Mouse (Mus musculus) liver, adult 2 months (tissue): ENCODE results near the gene Mllt10. TPM values are rescaled to one million over a fixed set of nuclear protein-coding genes. Genes with fewer than 3 reads are reported as not detected.

Source experiments
- DNase-seq: peaks from one replicate; pipeline ENCODE4 v3.0.0-alpha.2; 2011; ENCODE audit warnings: low read depth, low spot score; ENCODE audit errors: extremely low read depth
- H3K27ac ChIP-seq: fragments of 200-500 bp; replicated peaks from 2 replicates; pipeline ENCODE4 v1.5.1; 2012; ENCODE audit warnings: low read depth, mild to moderate bottlenecking, control low read depth, inconsistent platforms, low read length; ENCODE audit not compliant: insufficient read depth
- H3K27me3 ChIP-seq: fragments of 200-500 bp; 2 replicates; pipeline ENCODE4 v1.6.1; 2012; ENCODE audit warnings: mild to moderate bottlenecking, moderate library complexity, low read length, inconsistent platforms; ENCODE audit not compliant: control insufficient read depth, insufficient read depth
- H3K36me3 ChIP-seq: fragments of 200-500 bp; 2 replicates; pipeline ENCODE4 v1.6.1; 2012; ENCODE audit warnings: low read length, inconsistent platforms; ENCODE audit not compliant: control insufficient read depth, insufficient read depth
- H3K4me1 ChIP-seq: fragments of 200-500 bp; 2 replicates; pipeline ENCODE4 v1.6.1; 2011; ENCODE audit warnings: low read length; ENCODE audit not compliant: control insufficient read depth, insufficient read depth
- H3K4me3 ChIP-seq: fragments of 200-500 bp; 2 replicates; pipeline ENCODE4 v1.5.1; 2011; ENCODE audit warnings: low read depth, mild to moderate bottlenecking, control low read depth, low read length, moderate library complexity; ENCODE audit not compliant: insufficient read depth
- H3K79me2 ChIP-seq: fragments of 200-500 bp; 2 replicates; pipeline ENCODE4 v1.6.1; 2012; ENCODE audit warnings: inconsistent platforms, mild to moderate bottlenecking, low read length, moderate library complexity; ENCODE audit not compliant: control insufficient read depth, insufficient read depth
- H3K9ac ChIP-seq: fragments of 200-500 bp; 2 replicates; pipeline ENCODE4 v1.6.1; 2012; ENCODE audit warnings: low read depth, mild to moderate bottlenecking, control low read depth, inconsistent platforms, low read length
- CTCF ChIP-seq: fragments of 200-500 bp; IDR thresholded peaks from 2 replicates; pipeline ENCODE4 v1.5.1; 2011; ENCODE audit warnings: low read depth, low read length, control low read depth
- POLR2A ChIP-seq: fragments of 200-500 bp; IDR thresholded peaks from 2 replicates; pipeline ENCODE4 v1.6.1; 2011; ENCODE audit warnings: low read length, control low read depth; ENCODE audit not compliant: insufficient read depth; ENCODE audit errors: extremely low read depth
- WGBS: fragments of 180-500 bp; shearing (Covaris S2); methylation state at CpG from one replicate; pipeline ENCODE4 v1.1.7; 2018; 5-methylcytosine and 5-hydroxymethylcytosine counted together
- polyA plus RNA-seq: library from polyadenylated mRNA; depleted of rRNA; stranded (reverse); fragments of >200 nt; gene quantifications from 2 replicates; pipeline ENCODE4 v1.2.3, GENCODE M21; 2012
- total RNA-seq: library from RNA; depleted of rRNA; stranded (reverse); fragments of >200 nt; gene quantifications from 2 replicates; pipeline ENCODE4 v1.2.3, GENCODE M21; 2014

Mllt10 gene
- total and polyA plus RNA-seq, 2 experiments: 16.7 to 18.0 TPM

DNA sequence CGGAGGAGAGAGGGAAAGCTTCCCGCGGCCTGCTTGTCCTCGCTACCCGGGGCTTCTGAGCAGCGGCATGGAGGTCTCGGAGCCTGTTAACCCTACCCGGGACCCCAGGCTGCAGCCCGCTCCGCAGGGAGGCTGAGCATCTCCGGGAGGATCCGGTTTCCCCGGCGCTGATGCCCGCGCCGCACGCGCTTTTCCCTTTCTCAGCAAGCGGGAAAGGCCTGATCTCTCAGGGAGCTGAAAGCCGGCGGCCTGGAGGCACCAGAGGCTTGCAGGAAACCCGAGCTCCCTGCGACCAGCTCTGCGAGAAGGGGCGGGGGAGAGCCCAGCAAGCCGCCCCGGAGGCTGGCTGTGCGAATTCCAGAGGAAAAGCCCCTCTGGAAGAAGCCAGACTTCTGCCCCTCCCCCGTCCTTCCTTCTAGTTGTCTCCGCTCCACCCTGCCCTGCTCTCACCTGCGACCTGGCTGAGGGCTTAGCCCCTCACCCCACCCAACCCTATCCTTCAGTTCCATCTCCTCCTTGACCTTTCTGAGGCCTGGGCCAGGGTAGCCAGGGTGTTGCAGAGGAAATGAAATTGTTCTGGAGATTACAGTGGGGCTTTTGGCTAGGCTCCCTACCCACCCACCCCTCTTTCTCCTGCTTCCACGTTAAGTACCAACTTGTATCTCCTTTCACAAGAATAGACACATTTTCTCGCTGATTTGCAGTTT lies 23.1 kb upstream of the Mllt10 start:
- no peak for DNase-seq
- WGBS: 13% methylated on average over 34 of the region's 34 CpGs
- Histone ChIP-seq H3K4me3 (peak overlapping the region; percentile 56), H3K79me2 (no peaks in the 10 kb centered on the region), H3K27me3 (peaks cover 3% of the 10 kb centered on the region; the same call in 1 of the 2 replicates), H3K36me3 (no peaks in the 10 kb centered on the region), H3K4me1 (0 out of 2 replicates have a peak, but pooled peaks cover under 1% of the 10 kb centered on the region), H3K9ac (peak overlapping the region; percentile 69), H3K27ac (no peak overlapping the region)
- TF ChIP-seq POLR2A: no peak

DNA sequence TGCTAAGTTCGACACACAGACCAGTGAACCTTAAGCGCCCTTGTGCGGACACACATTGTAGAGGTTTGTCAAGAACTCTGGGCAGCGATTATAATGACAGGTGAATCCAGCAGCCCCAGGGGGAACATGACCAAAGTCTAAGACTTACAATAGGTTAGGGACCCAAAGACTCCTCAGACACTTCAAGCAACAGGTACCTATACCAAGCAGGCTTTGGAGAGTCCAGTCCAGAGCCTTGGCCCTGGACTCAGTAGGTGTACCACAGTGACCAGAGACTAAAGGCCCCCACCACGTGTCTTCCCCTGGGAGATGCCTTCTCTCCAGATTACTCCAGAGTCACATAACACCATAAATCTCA lies 22.5 kb upstream of the Mllt10 start:
- H3K27ac ChIP-seq: no peak overlapping the region
- H3K36me3 ChIP-seq: no peaks in the 10 kb centered on the region
- no peak for DNase-seq
- H3K79me2 ChIP-seq: no peaks in the 10 kb centered on the region
- TF ChIP-seq POLR2A: no peak
- TF ChIP-seq CTCF: no peak
- no peak overlapping the region for H3K9ac ChIP-seq
- H3K4me3 ChIP-seq: no peak overlapping the region
- no peaks in the 10 kb centered on the region for H3K4me1 ChIP-seq
- H3K27me3 ChIP-seq: peaks cover 3% of the 10 kb centered on the region; the same call in 1 of the 2 replicates
- 94% methylated on average over 5 of the region's 5 CpGs for WGBS

DNA sequence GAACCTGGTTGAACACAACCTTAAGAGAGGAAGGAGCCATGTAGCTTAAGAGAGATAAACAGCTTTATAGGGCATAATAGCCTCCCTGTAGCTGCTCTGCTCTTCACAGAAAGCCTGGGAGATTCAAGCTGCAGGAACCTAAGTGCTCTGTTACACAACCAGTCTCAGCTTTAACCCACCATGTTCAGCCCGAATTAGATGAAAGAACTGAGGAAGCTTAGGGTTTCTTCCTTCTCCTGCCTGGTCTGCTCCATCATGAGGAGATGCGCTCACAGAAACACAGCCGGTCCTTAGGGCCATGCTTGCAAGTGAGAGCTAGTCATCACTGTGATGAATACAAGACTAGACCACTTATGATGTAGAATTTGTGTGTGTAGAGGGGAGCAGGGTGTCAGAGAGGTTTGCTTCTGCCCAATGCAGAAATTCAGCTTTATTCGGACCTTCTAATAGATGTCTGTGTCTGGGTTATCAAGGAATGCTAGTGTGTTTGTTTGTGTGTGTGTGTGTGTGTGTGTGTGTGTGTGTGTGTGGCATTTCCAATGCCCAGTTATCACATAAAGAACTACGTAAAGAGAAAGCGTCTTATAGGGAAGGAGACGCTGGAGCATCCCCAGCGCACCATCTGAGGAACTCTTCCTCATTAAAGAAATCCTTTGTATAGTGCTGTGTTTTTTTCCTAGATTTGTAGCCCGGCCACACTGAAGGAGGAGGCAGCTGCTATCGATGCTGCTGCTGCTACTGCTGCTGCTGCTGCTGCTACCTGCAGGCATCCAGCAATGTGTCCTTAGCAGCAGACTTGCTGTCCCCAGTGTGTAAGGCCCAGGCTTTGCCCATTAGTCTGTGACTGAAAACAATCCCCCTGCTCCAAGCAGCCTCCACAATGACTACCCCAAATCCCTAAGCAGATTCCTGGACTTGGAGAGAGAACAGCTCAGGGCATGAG lies 21.6 kb upstream of the Mllt10 start:
- Histone ChIP-seq H3K4me1 (no peaks in the 10 kb centered on the region), H3K36me3 (no peaks in the 10 kb centered on the region), H3K4me3 (no peak overlapping the region), H3K9ac (no peak overlapping the region), H3K79me2 (no peaks in the 10 kb centered on the region), H3K27me3 (peaks cover 3% of the 10 kb centered on the region; the same call in 1 of the 2 replicates), H3K27ac (no peak overlapping the region)
- WGBS: 93% methylated on average over 10 of the region's 10 CpGs
- no peak for DNase-seq
- no peak for TF ChIP-seq CTCF
- no peak for TF ChIP-seq POLR2A

DNA sequence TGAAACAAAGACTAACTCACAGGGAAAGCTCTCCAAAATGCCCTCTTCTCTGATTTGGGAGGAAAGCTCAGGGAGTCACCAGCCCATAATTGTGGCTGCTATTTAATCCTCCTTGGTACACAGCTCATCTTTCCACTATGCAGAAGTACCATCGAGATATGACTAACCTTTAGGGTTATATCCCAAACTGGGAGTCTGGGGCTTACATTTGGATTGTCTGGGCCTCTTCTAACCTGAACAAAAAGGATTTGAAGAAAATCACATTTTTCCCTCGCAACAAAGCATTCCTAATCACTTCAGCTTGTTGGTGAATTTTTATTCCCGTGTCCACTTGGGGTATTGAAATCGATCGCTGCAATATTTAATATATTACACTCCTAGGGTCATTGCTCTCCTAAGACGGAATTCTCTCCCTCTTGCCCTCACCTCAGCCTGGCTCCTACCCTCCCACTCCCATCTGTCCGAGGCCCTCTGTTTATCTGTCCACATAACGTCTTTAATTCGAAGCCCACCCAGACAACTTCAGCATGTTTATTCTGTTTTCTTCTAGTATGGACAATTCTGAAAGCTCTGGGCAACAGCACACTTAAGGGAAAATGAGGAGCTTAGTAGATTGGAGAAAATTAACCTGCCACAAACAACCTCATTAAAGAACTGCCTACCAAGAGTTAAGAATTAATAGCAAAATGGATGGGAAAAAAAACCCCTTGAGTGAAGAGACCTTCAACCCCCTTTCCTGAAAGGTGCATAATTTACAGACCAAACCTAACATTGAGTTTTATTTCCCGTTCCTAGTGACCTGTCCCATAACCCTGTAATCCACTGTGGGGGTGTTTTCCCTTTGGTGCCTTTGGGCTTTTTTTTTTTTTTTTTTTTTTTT lies 20.4 kb upstream of the Mllt10 start:
- H3K79me2 ChIP-seq: no peaks in the 10 kb centered on the region
- no peak overlapping the region for H3K27ac ChIP-seq
- H3K36me3 ChIP-seq: no peaks in the 10 kb centered on the region
- WGBS: 95% methylated on average over 10 of the region's 10 CpGs
- TF ChIP-seq CTCF (no peak), POLR2A (no peak)
- no peak overlapping the region for H3K9ac ChIP-seq
- H3K4me1 ChIP-seq: no peaks in the 10 kb centered on the region
- DNase-seq: no peak
- no peak overlapping the region for H3K4me3 ChIP-seq
- H3K27me3 ChIP-seq: peaks cover 4% of the 10 kb centered on the region; the same call in 1 of the 2 replicates

DNA sequence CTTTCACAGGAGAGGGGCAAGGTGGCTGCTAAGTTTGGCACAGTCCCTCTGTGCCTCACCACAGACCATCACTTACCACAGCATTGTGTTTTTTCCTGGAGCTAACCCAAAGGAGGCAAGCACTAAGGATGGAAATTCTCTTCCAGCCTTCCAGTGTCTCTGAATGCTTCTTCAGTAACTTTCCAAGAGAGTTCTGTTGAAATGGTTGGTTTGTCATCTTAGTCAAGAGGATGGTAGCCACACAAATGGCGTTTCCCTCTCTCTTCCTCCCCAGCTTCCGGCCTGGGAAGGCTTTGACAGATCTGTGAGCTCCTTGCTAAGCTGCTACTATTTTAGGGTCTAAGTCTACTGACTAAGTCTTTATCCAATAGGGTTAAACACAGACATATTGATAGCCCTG lies 17.5 kb upstream of the Mllt10 start, which contains the start of gene A930004D18Rik:
TSS of gene A930004D18Rik (minus strand) at position 247 of the 400 bp plus-strand sequence.
- WGBS: 85% methylated on average over 2 of the region's 2 CpGs
- no peak for DNase-seq
- no peak within 1 kb of the TSS for H3K4me3 ChIP-seq
- no peak within 1 kb of the TSS for H3K27ac ChIP-seq
- H3K27me3 ChIP-seq: peaks cover 9% of the 10 kb centered on the region; the same call in 1 of the 2 replicates
- TF ChIP-seq CTCF (no peak), POLR2A (no peak)
- H3K9ac ChIP-seq: no peak within 1 kb of the TSS
- no peaks in the 10 kb centered on the region for H3K79me2 ChIP-seq
- H3K4me1 ChIP-seq: no peaks in the 10 kb centered on the region
- H3K36me3 ChIP-seq: no peaks in the 10 kb centered on the region
